Mouse (Mus musculus) limb, embryonic 15.5 days (tissue): ENCODE data around the gene Tead3. TPM values are rescaled to one million over a fixed set of nuclear protein-coding genes. Genes with fewer than 3 reads are reported as not detected.
A peak's percentile ranks its signal among the peaks of the same experiment; 100 is the strongest.
"Not testable (repeated sequence)": the region's sequence is repeated elsewhere in the genome, so short reads cannot be mapped to it uniquely, and the experiment has no call there.

Experiments
- ATAC-seq: fragments of 200-750 bp; cut with Nextera tagmentation; 2 replicates; pipeline ENCODE4 v1.8.0; 2017; ENCODE audit warnings: low read depth, moderate TSS enrichment; ENCODE audit not compliant: insufficient number of reproducible peaks, low FRiP score, low TSS enrichment
- H3K27ac ChIP-seq: fragments of 300-500 bp; sonication (generic); 2 replicates; pipeline ENCODE4 v1.5.1; 2015; ENCODE audit warnings: moderate library complexity, mild to moderate bottlenecking, inconsistent platforms
- H3K27me3 ChIP-seq: fragments of 300-500 bp; sonication (generic); 2 replicates; pipeline ENCODE4 v1.6.1; 2015; ENCODE audit warnings: inconsistent platforms
- H3K36me3 ChIP-seq: fragments of 300-500 bp; sonication (generic); 2 replicates; pipeline ENCODE4 v1.6.1; 2015; ENCODE audit warnings: inconsistent platforms
- H3K4me1 ChIP-seq: fragments of 300-500 bp; sonication (generic); 2 replicates; pipeline ENCODE4 v1.6.1; 2015; ENCODE audit warnings: inconsistent platforms
- H3K4me2 ChIP-seq: fragments of 300-500 bp; sonication (generic); 2 replicates; pipeline ENCODE4 v1.6.1; 2015; ENCODE audit warnings: mild to moderate bottlenecking, inconsistent platforms
- H3K4me3 ChIP-seq: fragments of 300-500 bp; sonication (generic); 2 replicates; pipeline ENCODE4 v1.5.1; 2015; ENCODE audit warnings: mild to moderate bottlenecking, inconsistent platforms
- H3K9ac ChIP-seq: fragments of 300-500 bp; sonication (generic); 2 replicates; pipeline ENCODE4 v1.6.1; 2015; ENCODE audit warnings: inconsistent platforms
- H3K9me3 ChIP-seq: fragments of 300-500 bp; sonication (generic); 2 replicates; pipeline ENCODE4 v1.6.1; 2016; ENCODE audit warnings: inconsistent platforms
- WGBS: fragments of 180-500 bp; shearing (Covaris S2); methylation state at CpG from one replicate; pipeline ENCODE4 v1.1.7; 2015; 5-methylcytosine and 5-hydroxymethylcytosine counted together
- polyA plus RNA-seq: library from polyadenylated mRNA; unstranded; fragments of >200 nt; fragmentation: Nextera tagmentation; extraction: Ambion mirVana; gene quantifications from 2 replicates; pipeline ENCODE4 v1.2.1, GENCODE M21; 2015

The Tead3 gene
- polyA plus RNA-seq, 1 experiment from 2014 or later, result 16.2 TPM

DNA sequence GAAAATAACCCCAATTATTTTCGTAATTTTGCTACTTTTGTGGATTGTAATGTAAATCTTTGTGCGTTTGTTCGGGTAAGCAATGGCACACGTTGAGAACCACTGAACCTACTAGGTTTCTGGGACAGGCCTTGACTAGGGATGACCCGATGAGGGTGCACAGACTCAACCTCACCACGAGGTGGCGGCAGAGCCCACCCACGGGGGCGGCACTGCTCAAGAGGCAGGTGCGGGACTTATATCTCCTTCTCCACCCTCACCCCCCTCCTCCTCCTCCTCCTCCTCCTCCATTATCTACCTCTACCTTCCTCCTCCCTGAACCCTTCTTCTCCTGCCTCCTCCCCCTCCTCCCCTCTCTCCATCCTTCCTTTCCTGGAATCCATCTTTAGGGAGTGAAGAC, 23.2 kb upstream of the Tead3 start:
- H3K4me3 ChIP-seq, result no peak overlapping the region

DNA sequence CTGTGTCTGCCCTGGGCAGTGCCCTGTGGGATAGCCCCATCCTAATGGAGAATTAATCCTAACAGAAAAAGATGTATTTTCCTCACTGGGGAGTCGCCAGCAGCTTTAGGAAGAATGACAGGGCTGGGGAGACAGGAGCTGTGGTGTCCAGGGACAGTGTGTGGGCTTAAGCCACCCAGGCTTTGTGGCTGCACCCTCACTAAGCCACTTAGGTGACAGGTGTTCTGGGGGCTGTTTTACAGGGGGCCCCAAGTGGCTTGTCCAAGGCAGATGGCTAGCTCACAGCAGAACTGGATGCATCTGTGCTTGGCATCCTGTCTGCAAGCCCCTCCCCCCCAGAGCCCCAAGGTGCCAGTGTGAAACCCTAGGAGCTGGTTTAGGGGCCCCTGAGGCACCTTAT, 21.3 kb upstream of the Tead3 start:
- Histone ChIP-seq H3K4me1 (peaks cover 13% of the 10 kb centered on the region), H3K9me3 (no peaks in the 10 kb centered on the region), H3K9ac (no peak overlapping the region), H3K27me3 (peaks cover 29% of the 10 kb centered on the region), H3K4me2 (no peak overlapping the region), H3K4me3 (no peak overlapping the region), H3K27ac (no peak overlapping the region), H3K36me3 (no peaks in the 10 kb centered on the region)
- WGBS, result 79% methylated on average over 1 of the region's 1 CpGs
- no peak for ATAC-seq

More for the DNA sequence above, 23.2 kb upstream of the Tead3 start:
- Histone ChIP-seq H3K27me3 (peaks cover 31% of the 10 kb centered on the region), H3K4me1 (peaks cover 7% of the 10 kb centered on the region), H3K9me3 (no peaks in the 10 kb centered on the region), H3K4me2 (no peak overlapping the region), H3K9ac (no peak overlapping the region), H3K27ac (no peak overlapping the region), H3K36me3 (no peaks in the 10 kb centered on the region)
- ATAC-seq, result no peak
- WGBS, result 17% methylated on average over 10 of the region's 10 CpGs

DNA sequence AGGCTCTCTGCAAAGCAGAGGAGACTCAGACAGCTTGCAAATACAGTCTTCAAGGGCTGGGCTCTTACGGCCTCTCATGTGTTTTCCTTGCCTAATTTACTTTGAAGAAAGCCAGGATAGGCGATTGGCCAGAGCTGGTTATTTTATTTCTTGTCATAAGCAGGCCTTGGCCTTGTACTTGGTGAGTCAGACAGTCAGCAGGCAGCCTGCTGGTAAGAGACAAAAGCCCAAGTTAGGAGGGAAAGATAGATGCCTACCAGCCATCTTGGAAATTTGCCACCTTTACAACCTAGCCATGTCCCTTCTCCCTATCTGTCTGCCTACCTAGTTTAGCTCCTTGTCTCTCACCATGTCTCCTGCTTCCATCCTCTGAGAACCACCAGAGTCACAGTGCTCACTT, 20.7 kb upstream of the Tead3 start:
- H3K27me3 ChIP-seq, result peaks cover 26% of the 10 kb centered on the region
- H3K4me3 ChIP-seq, result no peak overlapping the region
- ATAC-seq, result no peak
- H3K27ac ChIP-seq, result no peak overlapping the region
- 63% methylated on average over 2 of the region's 2 CpGs for WGBS
- H3K9me3 ChIP-seq, result no peaks in the 10 kb centered on the region
- H3K4me1 ChIP-seq, result peaks cover 13% of the 10 kb centered on the region
- no peak overlapping the region for H3K4me2 ChIP-seq
- no peak overlapping the region for H3K9ac ChIP-seq
- no peaks in the 10 kb centered on the region for H3K36me3 ChIP-seq

DNA sequence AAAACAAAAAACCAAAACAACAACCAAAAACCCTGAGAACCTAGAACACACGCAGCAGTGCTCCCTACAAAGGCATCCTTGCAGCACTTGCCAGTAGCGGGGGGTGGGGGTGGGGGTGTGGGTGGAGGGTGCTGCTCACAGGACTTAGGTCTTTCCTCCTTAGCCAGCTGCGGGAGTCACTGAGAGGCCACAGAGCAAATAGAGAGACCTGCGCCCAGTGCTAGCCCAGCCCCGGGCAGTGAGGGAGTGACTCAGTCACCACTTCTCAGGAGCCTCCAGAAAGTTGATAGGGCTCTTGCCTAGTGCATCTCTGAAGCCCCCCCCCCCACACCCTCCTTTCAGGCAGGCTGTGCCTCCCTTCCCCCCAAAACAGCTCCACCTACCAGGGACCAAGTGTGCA, 18.4 kb upstream of the Tead3 start:
- Histone ChIP-seq H3K36me3 (no peaks in the 10 kb centered on the region), H3K4me3 (no peak overlapping the region), H3K9me3 (no peaks in the 10 kb centered on the region), H3K9ac (no peak overlapping the region), H3K27ac (no peak overlapping the region), H3K27me3 (peaks cover 22% of the 10 kb centered on the region), H3K4me1 (peaks cover 14% of the 10 kb centered on the region), H3K4me2 (no peak overlapping the region)
- 73% methylated on average over 5 of the region's 5 CpGs for WGBS
- no peak for ATAC-seq

DNA sequence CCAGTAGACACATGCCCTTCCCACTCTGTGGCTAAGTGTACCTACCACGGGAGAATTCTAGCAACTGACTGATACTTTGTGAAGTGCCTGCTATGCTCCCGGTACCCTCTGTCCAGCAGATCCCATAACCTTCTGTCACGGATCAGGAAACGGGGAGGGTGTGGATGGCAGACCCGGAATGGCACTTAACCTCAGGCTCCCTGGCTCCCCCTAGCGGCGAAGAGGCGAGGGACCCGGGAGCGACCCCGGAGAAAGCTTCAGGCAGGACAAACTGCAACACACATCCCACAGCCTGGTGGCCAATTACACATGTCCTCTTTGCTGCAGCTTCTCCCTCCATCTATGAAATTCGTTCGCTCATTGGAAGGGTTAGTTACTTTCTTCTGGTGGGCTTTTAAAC, 17.8 kb upstream of the Tead3 start:
- Histone ChIP-seq H3K9me3 (no peaks in the 10 kb centered on the region), H3K4me1 (peaks cover 20% of the 10 kb centered on the region), H3K27me3 (peaks cover 24% of the 10 kb centered on the region), H3K9ac (no peak overlapping the region), H3K36me3 (no peaks in the 10 kb centered on the region), H3K4me3 (no peak overlapping the region), H3K27ac (no peak overlapping the region), H3K4me2 (no peak overlapping the region)
- ATAC-seq, result no peak
- 8% methylated on average over 13 of the region's 13 CpGs for WGBS

DNA sequence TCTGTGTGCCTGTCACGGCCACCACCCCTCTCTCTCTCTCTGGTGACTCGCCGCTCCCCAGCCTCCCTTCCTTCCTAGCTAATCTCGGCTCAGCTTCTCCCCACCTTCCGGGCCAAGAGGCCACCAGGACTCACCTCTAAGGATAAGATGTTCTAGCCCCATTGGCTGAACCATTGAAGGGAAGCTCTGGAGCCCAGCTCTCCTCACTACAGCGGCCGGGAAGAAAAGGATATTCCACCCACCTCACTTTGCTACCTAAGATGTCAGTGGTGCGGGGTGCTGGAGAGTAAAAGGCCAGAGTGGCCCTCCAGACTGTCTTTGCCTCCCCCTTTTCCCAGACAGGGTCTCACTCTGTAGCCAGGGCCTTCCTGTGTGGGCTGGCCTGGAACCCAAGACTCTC, 14.5 kb upstream of the Tead3 start, which contains the start of gene Tulp1:
TSS of gene Tulp1 (minus strand) at position 101 of the 400 bp plus-strand sequence.
- Histone ChIP-seq H3K27me3 (peaks cover 33% of the 10 kb centered on the region), H3K4me2 (peak within 1 kb of the TSS; percentile 60), H3K36me3 (no peaks in the 10 kb centered on the region), H3K9me3 (no peaks in the 10 kb centered on the region), H3K4me3 (peak within 1 kb of the TSS; percentile 32), H3K27ac (no peak within 1 kb of the TSS), H3K4me1 (peaks cover 35% of the 10 kb centered on the region), H3K9ac (peak within 1 kb of the TSS; percentile 26; the same call in 1 of the 2 replicates)
- WGBS, result 52% methylated on average over 8 of the region's 8 CpGs
- no peak for ATAC-seq

DNA sequence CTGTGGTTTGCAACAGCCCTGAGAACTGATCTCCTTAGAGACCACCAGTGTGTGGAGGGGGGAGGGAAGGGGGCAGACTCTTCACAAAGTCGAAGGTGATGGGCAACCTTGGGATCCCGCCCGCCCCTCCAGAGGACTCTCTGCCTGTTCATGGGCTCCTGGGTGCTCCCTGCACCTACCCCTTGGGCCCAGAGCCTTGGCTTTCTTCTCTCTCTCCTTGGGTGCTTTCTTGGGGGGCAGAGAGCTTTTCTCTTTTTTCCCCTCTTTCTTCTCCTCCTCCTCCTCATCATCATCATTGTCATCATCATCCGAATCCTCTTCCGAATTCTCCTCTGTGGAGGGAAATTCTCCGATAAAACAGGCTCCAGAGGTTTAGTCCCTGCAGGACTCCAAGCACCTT, 12.9 kb upstream of the Tead3 start:
- Histone ChIP-seq H3K9me3 (no peaks in the 10 kb centered on the region), H3K9ac (no peak overlapping the region), H3K36me3 (no peaks in the 10 kb centered on the region), H3K27ac (no peak overlapping the region), H3K4me3 (peak overlapping the region; percentile 32; the same call in 1 of the 2 replicates), H3K27me3 (peaks cover 34% of the 10 kb centered on the region), H3K4me1 (peaks cover 34% of the 10 kb centered on the region), H3K4me2 (peak overlapping the region; percentile 60)
- ATAC-seq, result no peak
- 38% methylated on average over 6 of the region's 6 CpGs for WGBS

DNA sequence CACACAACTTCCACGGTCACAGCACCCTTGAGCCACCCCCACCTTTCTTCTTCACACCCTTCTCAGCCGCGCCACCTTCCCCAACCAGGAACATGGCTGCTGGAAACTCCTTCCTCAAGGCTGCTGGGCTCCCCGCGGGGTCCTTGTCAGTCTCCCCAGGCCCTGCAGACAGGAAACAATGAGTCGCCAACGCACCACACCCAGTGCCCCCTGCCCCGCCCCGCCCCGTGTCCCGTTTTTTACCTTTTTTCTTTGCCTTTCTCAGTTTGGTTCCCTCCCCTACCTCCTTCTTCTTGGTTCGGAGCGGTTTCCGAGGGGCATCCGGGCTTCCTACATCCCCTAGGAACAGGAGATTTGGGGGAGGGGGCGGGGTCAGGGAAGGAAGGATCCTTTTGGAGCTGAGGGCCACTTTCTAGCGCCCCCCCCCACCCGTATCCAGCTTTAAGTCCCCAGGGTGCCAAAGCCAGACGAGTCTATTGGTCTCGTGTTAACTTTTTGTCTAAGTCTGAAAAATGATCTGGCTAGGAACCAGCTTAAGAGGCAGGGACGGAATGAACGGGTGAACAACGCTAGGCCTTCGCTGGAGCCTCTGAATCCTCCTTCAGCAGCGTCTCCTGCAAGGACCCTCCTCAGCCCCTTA, 12.2 kb upstream of the Tead3 start:
- Histone ChIP-seq H3K27ac (no peak overlapping the region), H3K27me3 (peaks cover 38% of the 10 kb centered on the region), H3K4me1 (peaks cover 35% of the 10 kb centered on the region), H3K9me3 (no peaks in the 10 kb centered on the region), H3K9ac (no peak overlapping the region; the same call in 1 of the 2 replicates), H3K36me3 (no peaks in the 10 kb centered on the region), H3K4me2 (peak overlapping the region; percentile 60), H3K4me3 (peak overlapping the region; percentile 30)
- no peak for ATAC-seq
- 6% methylated on average over 25 of the region's 25 CpGs for WGBS

DNA sequence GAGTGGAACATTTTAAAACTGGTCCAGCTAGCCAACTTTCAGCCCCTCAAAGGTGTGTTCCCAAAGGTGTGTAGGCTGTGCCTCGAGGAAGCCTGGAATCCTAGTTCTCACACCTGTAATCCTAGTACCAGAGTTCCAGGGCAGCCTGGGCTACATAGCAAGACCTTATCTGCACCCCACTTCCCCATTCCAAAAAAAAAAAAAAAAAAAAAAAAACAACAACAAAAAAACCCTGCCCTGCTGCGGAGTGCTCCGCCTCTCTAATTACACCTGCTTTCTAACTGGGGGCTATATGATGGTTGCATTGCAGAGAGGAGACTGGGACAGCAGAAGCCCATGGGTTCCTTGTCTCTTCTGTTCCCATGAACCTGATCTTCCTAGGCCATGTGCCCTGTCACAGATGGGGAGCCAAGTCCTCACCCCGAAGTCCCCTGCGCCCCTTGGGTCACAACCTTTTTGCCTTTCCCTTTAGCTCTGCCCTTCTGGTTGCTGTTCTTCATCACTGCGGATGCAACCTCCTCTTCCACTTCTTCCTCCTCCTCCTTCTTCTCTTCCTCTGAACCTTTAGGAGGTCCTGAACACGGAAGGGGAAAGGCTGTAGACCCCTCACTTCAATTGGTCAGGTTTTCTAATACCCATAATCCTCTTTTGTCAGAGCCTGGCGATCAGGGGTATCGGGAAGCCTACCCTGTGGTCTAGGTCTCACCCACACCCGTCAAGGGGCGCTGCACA, 11.5 kb upstream of the Tead3 start:
- Histone ChIP-seq H3K27ac (no peak overlapping the region), H3K27me3 (peaks cover 38% of the 10 kb centered on the region), H3K4me3 (peak overlapping the region; percentile 30), H3K4me2 (peak overlapping the region; percentile 60), H3K4me1 (peaks cover 35% of the 10 kb centered on the region), H3K9me3 (no peaks in the 10 kb centered on the region), H3K9ac (no peak overlapping the region), H3K36me3 (no peaks in the 10 kb centered on the region)
- WGBS, result 31% methylated on average over 11 of the region's 11 CpGs
- ATAC-seq, result no peak

DNA sequence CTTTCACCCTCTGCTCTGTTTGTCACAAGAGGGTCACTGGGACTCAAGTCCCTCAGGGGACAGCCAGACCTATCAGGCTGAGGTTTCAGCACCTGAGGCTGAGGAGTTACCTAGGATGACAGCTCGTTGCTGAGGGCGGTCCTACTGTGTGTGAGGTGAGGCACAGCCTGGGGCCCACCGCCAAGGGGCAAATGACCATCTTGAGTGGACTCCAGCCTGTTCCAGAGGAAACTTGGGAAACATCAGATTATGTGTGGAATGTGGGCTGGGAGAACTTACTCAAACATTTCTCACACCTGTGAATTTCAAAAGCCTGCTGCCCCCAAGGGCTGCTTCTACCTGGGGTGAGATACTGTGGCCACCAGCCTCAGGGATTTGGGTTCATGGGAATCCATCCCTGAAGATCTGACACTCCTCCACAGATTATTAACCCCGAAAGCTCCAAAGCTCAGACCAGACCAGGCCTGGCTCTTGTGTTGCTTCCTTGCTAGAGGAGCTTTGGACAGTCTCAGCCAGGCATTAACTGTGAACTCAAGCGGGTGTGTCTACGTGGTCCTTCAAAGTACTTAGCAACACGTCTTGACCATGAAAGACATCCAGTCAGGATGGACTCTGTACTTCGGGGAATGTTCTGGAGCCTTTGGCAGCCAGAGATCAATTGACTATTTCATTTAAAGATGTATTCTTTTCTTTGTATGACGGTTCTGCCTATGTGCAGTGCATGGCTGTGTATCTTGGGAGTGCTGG, 10.1 kb upstream of the Tead3 start:
- H3K9ac ChIP-seq, result no peak overlapping the region
- WGBS, result 76% methylated on average over 9 of the region's 9 CpGs
- H3K36me3 ChIP-seq, result no peaks in the 10 kb centered on the region
- H3K27ac ChIP-seq, result no peak overlapping the region
- no peaks in the 10 kb centered on the region for H3K9me3 ChIP-seq
- peaks cover 35% of the 10 kb centered on the region for H3K27me3 ChIP-seq
- H3K4me1 ChIP-seq, result peaks cover 35% of the 10 kb centered on the region
- ATAC-seq, result no peak
- H3K4me3 ChIP-seq, result no peak overlapping the region
- H3K4me2 ChIP-seq, result no peak overlapping the region

DNA sequence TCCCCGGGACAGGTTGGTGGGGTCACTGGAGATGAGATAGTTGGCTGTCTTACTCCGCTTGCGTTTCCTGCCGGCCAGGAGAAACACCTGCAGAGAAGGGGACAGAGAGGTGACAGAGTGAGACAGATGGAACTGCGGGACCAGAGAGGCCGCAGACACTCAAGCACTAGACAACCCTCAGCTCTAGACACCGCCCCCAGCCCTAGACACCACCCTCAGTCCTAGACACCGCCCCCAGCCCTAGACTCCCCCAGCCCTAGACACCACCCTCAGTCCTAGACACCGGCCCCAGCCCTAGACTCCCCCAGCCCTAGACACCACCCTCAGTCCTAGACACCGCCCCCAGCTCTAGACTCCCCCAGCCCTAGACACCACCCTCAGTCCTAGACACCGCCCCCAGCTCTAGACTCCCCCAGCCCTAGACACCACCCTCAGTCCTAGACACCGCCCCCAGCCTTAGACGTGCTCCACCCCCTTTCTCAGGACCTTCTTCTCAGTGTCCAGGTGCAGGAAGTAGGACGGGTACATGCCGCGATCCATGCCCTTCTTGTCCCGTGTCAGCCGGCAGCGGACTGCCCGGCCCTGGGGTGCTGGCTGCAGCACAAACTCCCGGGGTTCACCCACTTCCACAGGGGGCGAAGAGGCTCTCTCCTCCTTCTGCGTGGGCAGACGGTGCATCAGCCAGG, 8.1 kb upstream of the Tead3 start:
- H3K9me3 ChIP-seq, H3K36me3 ChIP-seq, H3K4me3 ChIP-seq, H3K27ac ChIP-seq, H3K4me2 ChIP-seq, H3K9ac ChIP-seq, ATAC-seq: not testable (repeated sequence)
- 18% methylated on average over 22 of the region's 24 CpGs for WGBS
- Histone ChIP-seq H3K4me1 (peaks cover 23% of the 10 kb centered on the region), H3K27me3 (peaks cover 17% of the 10 kb centered on the region)
